Mouse (Mus musculus) kidney, adult 2 months (tissue): ENCODE results near the gene Myod1. TPM values are rescaled to one million over a fixed set of nuclear protein-coding genes. Genes with fewer than 3 reads are reported as not detected.

Experiments used
- DNase-seq: peaks from one replicate; pipeline ENCODE4 v3.0.0; 2021
- H3K27ac ChIP-seq: fragments of 200-500 bp; 2 replicates; pipeline ENCODE4 v1.5.1; 2012; ENCODE audit warnings: low read depth, low read length, control low read depth, inconsistent platforms; ENCODE audit not compliant: insufficient read depth
- H3K27me3 ChIP-seq: fragments of 200-500 bp; replicated peaks from 2 replicates; pipeline ENCODE4 v1.6.1; 2012; ENCODE audit warnings: mild to moderate bottlenecking, moderate library complexity, low read length, inconsistent platforms; ENCODE audit not compliant: control insufficient read depth, insufficient read depth
- H3K36me3 ChIP-seq: fragments of 200-500 bp; 2 replicates; pipeline ENCODE4 v1.6.1; 2012; ENCODE audit warnings: mild to moderate bottlenecking, moderate library complexity, low read length, inconsistent platforms; ENCODE audit not compliant: control insufficient read depth, insufficient read depth
- H3K4me1 ChIP-seq: fragments of 200-500 bp; 2 replicates; pipeline ENCODE4 v1.6.1; 2011; ENCODE audit warnings: low read length; ENCODE audit not compliant: control insufficient read depth, insufficient read depth
- H3K4me3 ChIP-seq: fragments of 200-500 bp; 2 replicates; pipeline ENCODE4 v1.5.1; 2011; ENCODE audit warnings: mild to moderate bottlenecking, low read depth, low read length, control low read depth; ENCODE audit not compliant: insufficient read depth
- CTCF ChIP-seq: fragments of 200-500 bp; conservative IDR thresholded peaks from 2 replicates; pipeline ENCODE4 v1.5.1; 2011; ENCODE audit warnings: low read depth, mild to moderate bottlenecking, control low read depth, low read length, moderate library complexity, mixed read lengths; ENCODE audit not compliant: insufficient read depth, insufficient read length
- POLR2A ChIP-seq: fragments of 200-500 bp; IDR thresholded peaks from one replicate; pipeline ENCODE4 v1.6.1; 2011; ENCODE audit warnings: low read depth, low read length, control low read depth
- WGBS: fragments of 180-500 bp; shearing (Covaris S2); methylation state at CpG from one replicate; pipeline ENCODE4 v1.1.7; 2018; 5-methylcytosine and 5-hydroxymethylcytosine counted together
- polyA plus RNA-seq: library from polyadenylated mRNA; depleted of rRNA; stranded (reverse); fragments of >200 nt; gene quantifications from 2 replicates; pipeline ENCODE4 v1.2.3, GENCODE M21; 2012; rRNA removed

Gene Myod1
- polyA plus RNA-seq, result 0.20 TPM in 1 of 2 replicates, not detected in the other

GRCm38 (mm10) chr7:46376172-46377007 lies at the start of gene Myod1:
Gene Myod1, plus strand, starts transcription at chr7:46376474.
- no peak within 1 kb of the TSS for H3K27ac ChIP-seq
- H3K4me1 ChIP-seq, result no peaks in the 10 kb centered on the region
- no peak for DNase-seq
- no peak within 1 kb of the TSS for H3K4me3 ChIP-seq
- H3K36me3 ChIP-seq, result no peaks in the 10 kb centered on the region
- TF ChIP-seq POLR2A (no peak), CTCF (no peak)
- WGBS, result 5% methylated on average over 44 of the region's 44 CpGs
- H3K27me3 ChIP-seq, result no peaks in the 10 kb centered on the region; the same call in 1 of the 2 replicates

GRCm38 (mm10) chr7:46327896-46328295 lies 48.4 kb upstream of the Myod1 start:
- no peak overlapping the region for H3K4me3 ChIP-seq
- TF ChIP-seq POLR2A, result no peak
- no peak for TF ChIP-seq CTCF
- DNase-seq, result no peak
- no peaks in the 10 kb centered on the region for H3K36me3 ChIP-seq
- H3K4me1 ChIP-seq, result no peaks in the 10 kb centered on the region
- H3K27me3 ChIP-seq, result 0 out of 2 replicates have a peak, but pooled peaks cover 1% of the 10 kb centered on the region
- WGBS, result 28% methylated on average over 4 of the region's 4 CpGs
- H3K27ac ChIP-seq, result no peak overlapping the region

DNA sequence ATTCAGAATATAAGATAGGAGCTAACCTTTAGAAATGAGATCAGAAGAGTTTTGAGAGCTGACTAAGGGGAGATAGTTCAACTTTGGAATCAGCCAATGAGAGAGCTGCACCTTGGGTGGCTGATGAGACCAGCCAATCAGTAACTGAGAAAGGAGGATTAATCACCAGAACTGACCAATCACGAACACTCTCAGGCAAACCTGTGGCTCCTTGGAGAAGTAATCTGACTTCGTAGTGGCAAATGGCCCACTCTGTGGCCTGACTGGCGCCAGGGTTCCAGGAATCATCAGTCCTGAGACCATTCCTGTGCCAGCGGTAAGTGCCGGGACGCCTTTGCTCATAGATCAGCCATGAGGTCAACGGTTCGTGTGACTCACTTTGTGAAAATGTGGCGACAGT lies 38.9 kb upstream of the Myod1 start:
- 94% methylated on average over 9 of the region's 9 CpGs for WGBS
- H3K27me3 ChIP-seq, result no peaks in the 10 kb centered on the region; the same call in 1 of the 2 replicates
- no peak for DNase-seq
- TF ChIP-seq CTCF (no peak), POLR2A (no peak)
- H3K36me3 ChIP-seq, result no peaks in the 10 kb centered on the region
- no peak overlapping the region for H3K4me3 ChIP-seq
- no peak overlapping the region for H3K27ac ChIP-seq
- no peaks in the 10 kb centered on the region for H3K4me1 ChIP-seq

GRCm38 (mm10) chr7:46339818-46340217 lies 36.5 kb upstream of the Myod1 start:
- TF ChIP-seq CTCF (no peak), POLR2A (no peak)
- Histone ChIP-seq H3K36me3 (no peaks in the 10 kb centered on the region), H3K4me1 (no peaks in the 10 kb centered on the region), H3K4me3 (no peak overlapping the region), H3K27me3 (no peaks in the 10 kb centered on the region; the same call in 1 of the 2 replicates), H3K27ac (no peak overlapping the region)
- 20% methylated on average over 3 of the region's 3 CpGs for WGBS
- DNase-seq, result no peak

DNA sequence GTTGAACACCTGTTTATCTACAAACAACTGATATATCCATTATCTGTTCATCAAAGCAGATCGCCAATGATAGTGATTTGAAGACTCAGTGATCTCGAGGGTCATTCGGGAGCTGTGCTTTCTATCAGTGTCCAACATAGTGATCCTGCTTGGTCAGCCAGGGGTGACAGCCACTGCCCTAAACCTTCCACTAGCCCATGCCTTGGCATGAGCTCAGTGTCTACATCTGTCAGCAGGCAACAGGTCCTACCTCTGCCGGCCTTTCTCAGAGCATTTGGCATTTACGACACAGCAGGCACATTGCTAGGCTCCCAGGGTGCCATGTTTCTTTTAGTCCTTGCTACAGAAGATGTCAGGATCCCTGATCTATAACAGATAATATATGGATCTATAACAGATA lies 36.0 kb upstream of the Myod1 start:
- DNase-seq, result no peak
- no peak for TF ChIP-seq CTCF
- no peak for TF ChIP-seq POLR2A
- H3K27ac ChIP-seq, result no peak overlapping the region
- WGBS, result 41% methylated on average over 5 of the region's 5 CpGs
- no peaks in the 10 kb centered on the region for H3K36me3 ChIP-seq
- H3K27me3 ChIP-seq, result no peaks in the 10 kb centered on the region; the same call in 1 of the 2 replicates
- no peaks in the 10 kb centered on the region for H3K4me1 ChIP-seq
- no peak overlapping the region for H3K4me3 ChIP-seq

DNA sequence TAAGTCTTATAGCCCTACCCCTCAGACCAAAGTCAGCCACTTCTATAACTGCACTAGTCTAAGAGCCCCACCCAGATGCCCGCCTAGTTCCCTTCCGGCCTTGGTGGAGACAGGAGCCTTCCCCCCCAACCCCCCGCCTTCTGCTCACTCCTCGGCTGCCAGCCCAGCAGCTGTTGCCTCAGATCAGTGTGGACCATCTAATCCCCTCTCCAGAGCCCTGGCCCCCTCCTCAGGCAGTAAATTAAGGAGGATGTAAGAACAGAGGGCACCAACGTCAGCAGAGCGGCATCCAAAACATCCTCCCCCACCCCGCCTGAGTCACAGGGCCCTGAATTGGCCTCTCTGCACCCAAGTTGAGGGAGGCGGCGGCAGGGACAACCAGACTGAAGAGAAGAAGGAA lies 34.8 kb upstream of the Myod1 start:
- DNase-seq, result no peak
- Histone ChIP-seq H3K4me1 (no peaks in the 10 kb centered on the region), H3K27ac (no peak overlapping the region), H3K27me3 (no peaks in the 10 kb centered on the region; the same call in 1 of the 2 replicates), H3K36me3 (no peaks in the 10 kb centered on the region), H3K4me3 (no peak overlapping the region)
- TF ChIP-seq POLR2A (no peak), CTCF (no peak)
- 51% methylated on average over 9 of the region's 9 CpGs for WGBS

DNA sequence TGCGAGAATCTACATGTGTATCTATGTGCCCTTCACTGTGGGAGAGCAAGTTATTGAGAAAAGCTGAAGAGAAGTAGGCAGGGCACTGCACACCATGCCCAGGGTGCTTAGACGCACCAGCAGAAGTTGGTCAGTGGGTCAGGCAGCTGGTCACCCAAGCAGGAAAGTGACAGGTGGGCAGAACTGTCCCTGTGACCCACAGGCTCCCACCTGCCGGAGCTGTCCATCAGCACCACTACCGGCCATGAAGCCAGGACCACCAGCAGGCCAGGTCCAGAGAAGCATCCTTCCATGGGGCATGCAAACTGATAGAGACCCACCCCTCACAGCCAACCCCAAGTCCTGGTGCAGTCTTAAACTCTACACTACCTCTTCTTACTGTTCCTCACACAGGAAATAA lies 28.6 kb upstream of the Myod1 start:
- H3K36me3 ChIP-seq, result no peaks in the 10 kb centered on the region
- 58% methylated on average over 4 of the region's 4 CpGs for WGBS
- TF ChIP-seq POLR2A, result no peak
- TF ChIP-seq CTCF, result no peak
- DNase-seq, result no peak
- no peak overlapping the region for H3K4me3 ChIP-seq
- H3K27me3 ChIP-seq, result no peaks in the 10 kb centered on the region; the same call in 1 of the 2 replicates
- no peak overlapping the region for H3K27ac ChIP-seq
- H3K4me1 ChIP-seq, result no peaks in the 10 kb centered on the region
